Comparison of ENCODE assay signal across 14 mouse cellular contexts in genomic region chr12:103205561-103205960, GRCm38 (mm10). TPM values are rescaled to one million over a fixed set of nuclear protein-coding genes. Genes with fewer than 3 reads are reported as not detected.
DNase-seq lines count a peak whose midpoint lies in the region; TF ChIP-seq lines count a peak whose summit lies in the region.
"Had no signal": no experiment of that assay in that cellular context is flagged by ENCODE, and none has a peak within 500 bp of the region (broad histone marks: within the 10 kb centered on the region; RNA-seq: fewer than 3 reads in every experiment).

No protein-coding gene starts in this region.

- intact Hi-C loops in left cerebral cortex, postnatal 4 days (cut with DNase I) = no loop called here
- intact Hi-C loops in left cerebral cortex, adult 2 months (cut with DNase I) = no loop called here
- intact Hi-C loops in heart, postnatal 36 days (cut with DNase I) = no loop called here

- TF ChIP-seq CTCF in left cerebral cortex, adult 2 months (IDR thresholded peaks at IDR 0.05) = no peak

- no peak overlapping the region for H3K27ac ChIP-seq in left cerebral cortex, adult 2 months
- H3K27ac ChIP-seq: heart, embryonic 15.5 days; kidney, postnatal 0 days; liver, embryonic 15.5 days; macrophage had no signal

- no peak overlapping the region for H3K4me3 ChIP-seq in left cerebral cortex, adult 2 months
- H3K4me3 ChIP-seq: heart, embryonic 15.5 days; liver, embryonic 15.5 days had no signal

- peak; percentile 63 for DNase-seq in left cerebral cortex, postnatal 4 days
- DNase-seq in left cerebral cortex, adult 2 months (ENCODE audit: extremely low spot score in 1 of 2, low spot score in 2 of 2) = no peak
- peak; percentile 79 for DNase-seq in adrenal gland, postnatal 14 days
- peak; percentile 62 for DNase-seq in cerebellum, adult 9-10 months
- DNase-seq in retina, postnatal 7 days (ENCODE audit: low read depth, low spot score) = peak; percentile 63
- no peak for DNase-seq in heart, postnatal 36 days
- no peak for DNase-seq in urinary bladder, postnatal 4 days (ENCODE audit: low spot score in 2 of 2)
- DNase-seq: embryo, embryonic 11 days had no signal

RNA-seq across cellular contexts. Expression of gene Prima1, which starts 36.4 kb away (rescaled TPM):
- total RNA-seq in left cerebral cortex, postnatal 4 days (2021) = 1 to 10 TPM in 1 of 2 experiments, under 1 TPM in 1; 0.62 to 1.8 TPM
- 1 to 10 TPM; 4.2 to 6.1 TPM for total RNA-seq in left cerebral cortex, adult 2 months (2021)
- total RNA-seq in adrenal gland, postnatal 14 days (2021) = 2.1 and 2.3 TPM in 2 replicates
- under 1 TPM in 1 of 2 experiments, not detected in 1; 0.43 TPM for total RNA-seq in heart, postnatal 36 days (2021)
- total RNA-seq: monocyte, adult 5-6 weeks; neutrophil, adult 5-6 weeks had no signal

Comparison
In these comparisons a context has a peak if more than half of its experiments do, and no peak if none do; other contexts are left out.
1. DNase-seq: peak in left cerebral cortex, postnatal 4 days (single experiment), adrenal gland, postnatal 14 days (single experiment), cerebellum, adult 9-10 months (single experiment) and retina, postnatal 7 days (single experiment); none in left cerebral cortex, adult 2 months (0 of 2), heart, postnatal 36 days (0 of 2) and urinary bladder, postnatal 4 days (0 of 2).